Mouse (Mus musculus) forebrain, embryonic 12.5 days (tissue): ENCODE results near the gene Wasl. TPM values are rescaled to one million over a fixed set of nuclear protein-coding genes. Genes with fewer than 3 reads are reported as not detected.

Experiments used
- ATAC-seq: fragments of 200-750 bp; cut with Nextera tagmentation; 2 replicates; pipeline ENCODE4 v1.8.0; 2017; ENCODE audit warnings: moderate TSS enrichment; ENCODE audit not compliant: low FRiP score
- H3K27ac ChIP-seq: fragments of 300-500 bp; sonication (generic); 2 replicates; pipeline ENCODE4 v1.5.1; 2016; ENCODE audit warnings: mild to moderate bottlenecking
- H3K27me3 ChIP-seq: fragments of 300-500 bp; sonication (generic); 2 replicates; pipeline ENCODE4 v1.6.1; 2016; ENCODE audit warnings: mild to moderate bottlenecking
- H3K36me3 ChIP-seq: fragments of 300-500 bp; sonication (generic); replicated peaks from 2 replicates; pipeline ENCODE4 v1.6.1; 2016; ENCODE audit warnings: mild to moderate bottlenecking
- H3K4me1 ChIP-seq: fragments of 300-500 bp; sonication (generic); 2 replicates; pipeline ENCODE4 v1.6.1; 2016
- H3K4me2 ChIP-seq: fragments of 300-500 bp; sonication (generic); 2 replicates; pipeline ENCODE4 v1.6.1; 2016; ENCODE audit warnings: mild to moderate bottlenecking, moderate library complexity
- H3K4me3 ChIP-seq: fragments of 300-500 bp; sonication (generic); replicated peaks from 2 replicates; pipeline ENCODE4 v1.5.1; 2016; ENCODE audit warnings: mild to moderate bottlenecking
- H3K9ac ChIP-seq: fragments of 300-500 bp; sonication (generic); 2 replicates; pipeline ENCODE4 v1.6.1; 2016; ENCODE audit warnings: mild to moderate bottlenecking
- H3K9me3 ChIP-seq: fragments of 300-500 bp; sonication (generic); 2 replicates; pipeline ENCODE4 v1.6.1; 2016
- WGBS: fragments of 180-500 bp; shearing (Covaris S2); methylation state at CpG from one replicate; pipeline ENCODE4 v1.1.7; 2016; 5-methylcytosine and 5-hydroxymethylcytosine counted together
- polyA plus RNA-seq: library from polyadenylated mRNA; unstranded; fragments of >200 nt; fragmentation: Nextera tagmentation; extraction: Ambion mirVana; gene quantifications from 2 replicates; pipeline ENCODE4 v1.2.1, GENCODE M21; 2016

The Wasl gene
- polyA plus RNA-seq, 1 experiment from 2014 or later, result 81.9 TPM

DNA sequence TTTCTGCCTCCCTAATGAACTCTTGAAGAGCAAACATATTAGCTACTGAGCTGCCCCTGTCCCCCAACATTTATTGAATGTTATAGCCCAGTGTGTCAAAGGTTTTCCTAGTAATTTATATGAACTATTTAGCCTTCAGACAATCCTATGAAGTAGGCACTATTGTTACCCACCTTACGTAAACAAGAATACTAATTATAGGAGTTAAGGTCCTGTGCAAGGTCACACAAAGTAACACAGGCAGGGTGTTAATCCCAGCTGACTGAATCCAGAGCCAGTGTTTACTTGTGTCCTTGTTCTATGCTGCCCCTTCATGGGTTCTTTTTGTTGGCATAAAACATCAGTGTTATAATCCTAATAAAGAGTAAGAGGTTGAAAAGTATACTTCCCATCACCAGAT is 95.1 kb downstream of the Wasl start:
- no peak for ATAC-seq
- Histone ChIP-seq H3K27ac (no peak overlapping the region), H3K4me2 (no peak overlapping the region), H3K4me3 (no peak overlapping the region), H3K36me3 (no peaks in the 10 kb centered on the region), H3K27me3 (no peaks in the 10 kb centered on the region), H3K9me3 (no peaks in the 10 kb centered on the region), H3K4me1 (0 out of 2 replicates have a peak, but pooled peaks cover 2% of the 10 kb centered on the region), H3K9ac (no peak overlapping the region)
- 85% methylated on average over 1 of the region's 1 CpGs for WGBS

DNA sequence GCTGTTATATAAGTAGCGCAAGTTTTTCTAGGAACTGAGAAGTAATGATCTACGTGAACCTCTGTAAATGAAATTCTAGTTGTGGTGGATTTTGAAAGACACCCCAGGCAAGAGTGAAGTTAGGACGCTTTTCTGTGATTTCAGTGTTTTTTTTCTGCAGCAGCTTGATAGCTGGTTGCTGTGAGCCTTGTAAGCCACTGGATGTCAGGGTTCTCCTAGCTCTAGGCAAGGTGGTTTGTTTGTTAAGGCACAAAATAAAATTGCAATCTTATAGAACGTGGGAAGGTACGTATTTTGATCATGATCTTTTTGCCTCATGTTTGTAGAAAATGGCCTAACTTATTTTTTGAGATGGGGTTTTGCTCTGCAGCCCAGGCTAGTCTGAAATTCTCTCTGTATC is 95.8 kb downstream of the Wasl start:
- no peak overlapping the region for H3K4me2 ChIP-seq
- WGBS, result 84% methylated on average over 5 of the region's 5 CpGs
- no peak overlapping the region for H3K4me3 ChIP-seq
- no peaks in the 10 kb centered on the region for H3K27me3 ChIP-seq
- no peak overlapping the region for H3K9ac ChIP-seq
- no peaks in the 10 kb centered on the region for H3K36me3 ChIP-seq
- 0 out of 2 replicates have a peak, but pooled peaks cover 2% of the 10 kb centered on the region for H3K4me1 ChIP-seq
- H3K9me3 ChIP-seq, result no peaks in the 10 kb centered on the region
- no peak for ATAC-seq
- H3K27ac ChIP-seq, result no peak overlapping the region

DNA sequence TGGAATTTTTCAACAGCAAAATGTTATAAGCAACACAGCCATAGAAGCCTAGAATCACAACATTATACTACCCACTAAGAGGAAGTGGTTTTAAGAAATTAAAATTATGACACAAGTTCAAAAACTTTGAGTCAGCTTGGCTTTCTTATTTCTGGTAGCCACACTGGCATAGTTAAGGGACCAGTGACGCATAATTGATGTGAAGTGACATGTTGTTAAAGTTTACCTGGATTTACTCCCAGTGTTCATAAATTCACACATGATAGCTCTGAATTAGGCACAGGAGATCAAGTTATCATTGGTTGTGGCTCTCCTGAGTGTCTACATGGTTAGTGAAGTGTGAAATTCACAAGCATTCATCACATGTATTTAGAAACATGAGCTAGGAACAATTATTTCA is 99.9 kb downstream of the Wasl start:
- H3K9ac ChIP-seq, result no peak overlapping the region
- H3K4me3 ChIP-seq, result no peak overlapping the region
- H3K36me3 ChIP-seq, result no peaks in the 10 kb centered on the region
- H3K9me3 ChIP-seq, result no peaks in the 10 kb centered on the region
- H3K4me2 ChIP-seq, result no peak overlapping the region
- WGBS, result 93% methylated on average over 1 of the region's 1 CpGs
- no peak overlapping the region for H3K27ac ChIP-seq
- H3K27me3 ChIP-seq, result no peaks in the 10 kb centered on the region
- 0 out of 2 replicates have a peak, but pooled peaks cover 2% of the 10 kb centered on the region for H3K4me1 ChIP-seq
- no peak for ATAC-seq

DNA sequence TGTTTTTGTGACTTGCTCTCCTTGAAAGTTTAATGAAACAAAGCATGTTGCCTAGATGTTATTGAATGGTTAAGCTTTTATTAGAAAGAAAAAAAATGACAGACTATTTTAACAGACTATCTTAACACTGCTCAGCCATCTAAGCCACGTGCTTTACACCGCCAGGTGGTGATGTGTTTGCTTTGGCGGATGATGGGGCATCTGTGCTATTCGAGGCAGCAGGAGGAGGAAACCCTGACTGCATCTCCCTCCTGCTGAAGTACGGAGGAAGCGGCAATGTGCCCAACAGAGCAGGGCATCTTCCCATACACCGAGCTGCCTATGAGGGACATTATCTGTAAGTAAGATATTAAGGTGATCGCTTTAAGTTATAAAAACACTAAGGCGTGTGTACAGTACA is 100.7 kb downstream of the Wasl start:
- no peak for ATAC-seq
- Histone ChIP-seq H3K4me3 (no peak overlapping the region), H3K4me1 (0 out of 2 replicates have a peak, but pooled peaks cover 2% of the 10 kb centered on the region), H3K9me3 (no peaks in the 10 kb centered on the region), H3K36me3 (no peaks in the 10 kb centered on the region), H3K27me3 (no peaks in the 10 kb centered on the region), H3K27ac (no peak overlapping the region), H3K9ac (no peak overlapping the region), H3K4me2 (no peak overlapping the region)
- WGBS, result 80% methylated on average over 9 of the region's 9 CpGs

Other genes with a start within 250 kb of the Wasl start
- gene Iqub, start 149.9 kb downstream of the Wasl start, polyA plus RNA-seq, result 0.62 and 0.96 TPM in 2 replicates
- gene Ndufa5, start 137.0 kb downstream of the Wasl start, polyA plus RNA-seq, result 299 and 302 TPM in 2 replicates
- not detected in 2 replicates for gene Asb15, start 136.9 kb downstream of the Wasl start, polyA plus RNA-seq
- gene Lmod2, start 67.2 kb downstream of the Wasl start, polyA plus RNA-seq, result not detected in 2 replicates
- not detected in 2 replicates for gene Hyal6, start 68.2 kb upstream of the Wasl start, polyA plus RNA-seq
- not detected in 2 replicates for gene Hyal4, start 83.3 kb upstream of the Wasl start, polyA plus RNA-seq
- not detected in 2 replicates for gene Spam1, start 126.2 kb upstream of the Wasl start, polyA plus RNA-seq
- gene Hyal5, start 193.0 kb upstream of the Wasl start, polyA plus RNA-seq, result not detected in 2 replicates